Mouse (Mus musculus) stomach, postnatal 0 days (tissue): ENCODE data around the gene Smc4. TPM values are rescaled to one million over a fixed set of nuclear protein-coding genes. Genes with fewer than 3 reads are reported as not detected.

Experiments
- ATAC-seq: fragments of 200-750 bp; cut with Nextera tagmentation; 2 replicates; pipeline ENCODE4 v1.8.0; 2017; ENCODE audit not compliant: low FRiP score, low TSS enrichment
- DNase-seq: peaks from one replicate; pipeline ENCODE4 v3.0.0-alpha.2; 2016; ENCODE audit warnings: low spot score
- H3K27ac ChIP-seq: fragments of 300-500 bp; sonication (generic); replicated peaks from 2 replicates; pipeline ENCODE4 v1.5.1; 2014; ENCODE audit warnings: mild to moderate bottlenecking, control low read depth
- H3K27me3 ChIP-seq: fragments of 300-500 bp; sonication (generic); 2 replicates; pipeline ENCODE4 v1.6.1; 2014; ENCODE audit warnings: low read length; ENCODE audit not compliant: control insufficient read depth, insufficient read depth
- H3K36me3 ChIP-seq: fragments of 300-500 bp; sonication (generic); 2 replicates; pipeline ENCODE4 v1.6.1; 2014; ENCODE audit warnings: low read length, mixed read lengths; ENCODE audit not compliant: control insufficient read depth, insufficient read depth
- H3K4me1 ChIP-seq: fragments of 300-500 bp; sonication (generic); replicated peaks from 2 replicates; pipeline ENCODE4 v1.6.1; 2014; ENCODE audit warnings: antibody characterized with exemption; ENCODE audit not compliant: control insufficient read depth, insufficient read depth
- H3K4me2 ChIP-seq: fragments of 300-500 bp; sonication (generic); replicated peaks from 2 replicates; pipeline ENCODE4 v1.6.1; 2014; ENCODE audit warnings: low read depth, mild to moderate bottlenecking, control low read depth, moderate library complexity
- H3K4me3 ChIP-seq: fragments of 300-500 bp; sonication (generic); 2 replicates; pipeline ENCODE4 v1.5.1; 2014; ENCODE audit warnings: low read depth, low read length, control low read depth
- H3K9ac ChIP-seq: fragments of 300-500 bp; sonication (generic); 2 replicates; pipeline ENCODE4 v1.6.1; 2014; ENCODE audit warnings: mild to moderate bottlenecking, low read length, control low read depth, mixed read lengths
- H3K9me3 ChIP-seq: fragments of 300-500 bp; sonication (generic); 2 replicates; pipeline ENCODE4 v1.6.1; 2016; ENCODE audit warnings: low read length; ENCODE audit not compliant: control insufficient read depth
- CTCF ChIP-seq: IDR thresholded peaks from 2 replicates; pipeline ENCODE4 v1.5.1; 2016; ENCODE audit warnings: antibody characterized with exemption, low read depth, mild to moderate bottlenecking, moderate library complexity
- EP300 ChIP-seq: optimal IDR thresholded peaks from 2 replicates; pipeline ENCODE3; 2016; ENCODE audit warnings: antibody characterized with exemption
- WGBS: fragments of 180-500 bp; shearing (Covaris S2); extraction: QIAGEN DNeasy Blood & Tissue Kit; methylation state at CpG from one replicate; pipeline ENCODE4 v1.1.7; 2014; 5-methylcytosine and 5-hydroxymethylcytosine counted together
- polyA plus RNA-seq: library from polyadenylated mRNA; unstranded; fragments of >200 nt; fragmentation: Nextera tagmentation; extraction: Ambion mirVana; gene quantifications from 2 replicates; pipeline ENCODE4 v1.2.1, GENCODE M21; 2015

The Smc4 gene
- polyA plus RNA-seq, 1 experiment from 2014 or later = 56.4 TPM

DNA sequence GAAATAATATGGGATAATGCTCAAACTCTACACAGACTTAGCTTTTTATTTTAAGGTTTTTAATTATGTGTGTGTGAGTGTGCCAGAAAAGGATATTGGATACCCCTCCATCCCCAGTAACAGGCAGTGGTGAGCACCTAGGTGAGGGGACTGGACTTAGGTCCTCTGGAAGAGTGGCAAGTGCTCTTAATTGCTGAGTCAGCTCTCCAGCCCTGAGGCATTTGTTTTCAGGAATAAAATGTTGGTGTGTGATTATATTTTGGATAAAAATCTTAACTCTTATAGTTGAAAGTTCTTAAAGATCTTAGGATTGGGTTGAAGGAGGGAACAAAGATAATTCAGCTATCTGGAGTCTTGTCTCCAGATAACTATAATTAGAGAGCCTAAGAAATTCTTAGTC is 16.2 kb downstream of the Smc4 start:
- TF ChIP-seq EP300 = no peak
- no peak for TF ChIP-seq CTCF
- no peaks in the 10 kb centered on the region for H3K9me3 ChIP-seq
- H3K4me2 ChIP-seq = no peak overlapping the region
- no peak for ATAC-seq
- no peak overlapping the region for H3K9ac ChIP-seq
- DNase-seq = no peak
- peaks cover 14% of the 10 kb centered on the region; the same call in 1 of the 2 replicates for H3K36me3 ChIP-seq
- H3K27me3 ChIP-seq = no peaks in the 10 kb centered on the region
- no peak overlapping the region for H3K4me3 ChIP-seq
- H3K4me1 ChIP-seq = no peaks in the 10 kb centered on the region
- no peak overlapping the region for H3K27ac ChIP-seq

DNA sequence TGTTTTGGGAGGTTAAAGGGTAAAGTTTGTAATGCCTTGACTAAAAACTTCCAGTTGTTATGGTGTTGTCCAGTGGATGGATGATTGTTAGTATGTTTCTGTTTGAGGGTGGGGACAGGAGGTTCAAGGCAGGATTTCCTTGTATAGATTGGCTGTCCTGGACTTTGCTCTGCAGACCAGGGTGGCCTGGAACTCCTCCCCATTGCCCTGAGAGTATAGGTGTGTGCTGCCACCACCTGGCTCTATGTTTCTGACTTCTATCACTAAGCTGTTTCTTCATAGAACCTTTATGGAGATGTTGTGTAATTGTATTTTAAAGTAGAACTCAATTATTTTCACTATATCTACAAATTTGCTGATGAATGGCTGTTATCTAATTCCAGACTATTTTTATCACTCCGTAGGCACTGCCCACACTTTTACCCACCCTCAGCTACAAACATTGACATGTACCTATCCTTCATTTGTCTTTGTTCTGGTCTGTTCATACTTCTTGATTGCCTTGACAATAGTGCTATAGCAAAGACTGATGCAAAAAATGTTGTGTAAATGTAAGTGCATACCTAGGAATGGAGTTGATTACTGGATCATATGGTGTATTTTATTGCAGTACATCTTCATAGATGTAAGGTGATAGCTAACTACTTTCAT is 21.7 kb downstream of the Smc4 start:
- 81% methylated on average over 1 of the region's 1 CpGs for WGBS
- Histone ChIP-seq H3K4me2 (no peak overlapping the region), H3K9me3 (no peaks in the 10 kb centered on the region), H3K4me1 (no peaks in the 10 kb centered on the region), H3K9ac (no peak overlapping the region), H3K4me3 (no peak overlapping the region), H3K36me3 (peaks cover 9% of the 10 kb centered on the region), H3K27ac (no peak overlapping the region), H3K27me3 (no peaks in the 10 kb centered on the region)
- no peak for TF ChIP-seq EP300
- peak; percentile 64 for TF ChIP-seq CTCF
- DNase-seq = peak; percentile 76
- ATAC-seq = peak; percentile 96

DNA sequence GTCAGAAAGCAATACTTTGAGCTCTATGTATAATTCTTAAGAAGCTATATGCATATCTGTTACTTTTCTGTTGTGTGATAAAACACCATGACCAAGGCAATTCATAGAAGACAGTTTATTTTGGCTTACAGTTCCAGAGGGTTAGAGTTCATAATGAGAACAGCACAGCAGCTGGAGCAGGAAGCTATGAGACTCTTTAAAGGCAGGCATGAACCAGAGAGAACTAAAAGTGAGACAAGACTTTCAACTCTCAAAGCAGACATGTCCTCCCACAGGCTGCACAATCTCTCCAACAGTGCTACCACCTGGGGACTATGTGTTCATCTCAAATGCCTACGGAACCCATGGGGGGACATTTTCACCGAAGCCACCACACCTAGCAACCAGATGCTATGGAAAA is 35.6 kb downstream of the Smc4 start:
- no peak overlapping the region for H3K9ac ChIP-seq
- no peaks in the 10 kb centered on the region for H3K9me3 ChIP-seq
- H3K4me1 ChIP-seq = no peaks in the 10 kb centered on the region
- H3K27me3 ChIP-seq = no peaks in the 10 kb centered on the region
- no peak overlapping the region for H3K4me3 ChIP-seq
- ATAC-seq (no peak), DNase-seq (no peak)
- TF ChIP-seq CTCF (no peak), EP300 (no peak)
- no peak overlapping the region for H3K27ac ChIP-seq
- WGBS = 87% methylated on average over 2 of the region's 2 CpGs
- no peaks in the 10 kb centered on the region for H3K36me3 ChIP-seq
- no peak overlapping the region for H3K4me2 ChIP-seq

DNA sequence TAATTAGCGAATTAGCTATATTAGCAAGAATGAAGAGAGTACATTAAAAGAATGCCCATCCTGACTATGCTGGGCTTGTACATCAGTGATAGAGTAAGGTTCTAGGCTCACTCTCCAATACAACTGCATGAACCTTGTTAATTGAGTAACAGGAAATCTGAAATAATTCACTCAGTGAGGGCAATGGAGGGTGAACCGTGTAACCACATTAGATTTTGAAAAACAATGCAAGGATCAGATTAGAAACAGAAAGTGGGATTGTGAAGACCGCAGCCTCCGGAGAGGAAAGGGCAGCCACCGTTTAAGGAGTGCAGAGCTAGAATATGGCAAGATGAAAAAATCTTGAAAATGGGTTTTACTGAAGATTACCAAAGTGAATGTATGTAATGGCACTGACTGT is 36.8 kb downstream of the Smc4 start:
- no peaks in the 10 kb centered on the region for H3K27me3 ChIP-seq
- H3K4me1 ChIP-seq = no peaks in the 10 kb centered on the region
- 59% methylated on average over 5 of the region's 5 CpGs for WGBS
- H3K4me2 ChIP-seq = no peak overlapping the region; the same call in 1 of the 2 replicates
- H3K27ac ChIP-seq = no peak overlapping the region
- TF ChIP-seq CTCF (no peak), EP300 (no peak)
- ATAC-seq (no peak), DNase-seq (no peak)
- H3K9ac ChIP-seq = no peak overlapping the region
- H3K4me3 ChIP-seq = no peak overlapping the region
- no peaks in the 10 kb centered on the region for H3K36me3 ChIP-seq
- H3K9me3 ChIP-seq = no peaks in the 10 kb centered on the region

DNA sequence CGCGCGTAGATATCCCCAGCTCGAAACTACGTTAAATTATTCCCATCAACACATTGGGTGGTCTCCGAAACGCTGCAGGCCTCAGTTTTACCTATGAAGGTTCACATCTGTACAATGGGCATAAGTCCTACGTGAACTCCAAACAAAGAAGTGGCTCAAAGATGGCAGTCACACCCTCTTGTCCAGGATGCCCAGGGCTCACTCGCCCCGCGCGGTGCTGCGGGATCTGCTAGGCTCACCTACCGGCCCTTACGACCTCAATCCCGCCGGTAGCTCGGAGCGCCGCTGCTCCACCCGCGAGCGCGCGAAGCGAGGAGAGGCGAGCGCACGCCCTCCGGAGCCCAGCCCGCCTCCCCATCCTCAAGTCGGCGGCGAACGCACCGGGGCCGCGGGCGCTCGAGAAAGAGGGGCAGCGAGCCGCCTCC is 39.6 kb downstream of the Smc4 start:
- Histone ChIP-seq H3K27ac (peak overlapping the region; percentile 84), H3K9ac (peak overlapping the region; percentile 76), H3K4me2 (peak overlapping the region; percentile 81), H3K27me3 (no peaks in the 10 kb centered on the region), H3K9me3 (no peaks in the 10 kb centered on the region), H3K4me1 (no peaks in the 10 kb centered on the region), H3K4me3 (peak overlapping the region; percentile 83), H3K36me3 (no peaks in the 10 kb centered on the region)
- under 1% methylated on average over 38 of the region's 42 CpGs for WGBS
- no peak for DNase-seq
- no peak for TF ChIP-seq CTCF
- no peak for TF ChIP-seq EP300
- ATAC-seq = peak; percentile 72; the same call in 1 of the 2 replicates

DNA sequence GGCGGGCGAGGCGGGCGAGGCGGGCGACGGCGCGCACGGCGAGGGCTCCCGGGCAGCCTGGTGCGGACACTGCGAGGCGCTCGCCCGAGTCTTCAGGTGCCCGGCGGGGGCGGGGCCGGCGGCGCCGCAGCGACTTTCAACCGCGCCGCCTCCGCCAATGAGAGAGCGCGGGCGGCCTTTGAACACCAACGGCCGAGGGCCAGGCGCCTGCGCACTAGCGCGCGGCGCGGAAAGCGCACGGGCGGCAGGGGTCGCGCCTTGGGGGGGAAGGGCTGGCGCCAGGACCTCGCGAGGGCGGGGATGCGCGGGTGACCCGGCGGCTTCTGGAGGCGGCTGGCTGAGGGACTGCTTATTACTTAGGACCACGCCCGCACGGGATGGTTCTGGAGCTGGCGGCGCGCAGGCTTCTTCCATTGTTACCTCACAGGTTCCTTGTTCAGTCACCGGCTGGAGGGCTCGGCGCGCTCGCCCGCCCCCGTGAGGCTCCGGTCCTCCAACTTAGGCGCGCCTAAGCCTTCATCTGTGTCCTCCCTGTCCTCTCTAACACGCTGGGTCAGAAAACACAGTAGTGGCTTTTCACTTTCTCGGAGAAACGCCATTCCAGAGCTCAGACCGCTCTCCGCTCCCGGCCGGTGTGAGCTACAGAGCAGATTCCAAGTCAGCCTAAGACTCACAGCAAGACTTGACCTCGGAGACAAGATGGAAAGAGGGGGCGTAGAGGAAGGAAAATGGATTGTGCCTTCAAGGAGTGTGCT is 40.3 kb downstream of the Smc4 start, which contains the start of gene Trim59:
Trim59 (minus strand) TSS at position 111 of the 755 bp plus-strand sequence.
- Histone ChIP-seq H3K9ac (peak within 1 kb of the TSS; percentile 76), H3K4me3 (peak within 1 kb of the TSS; percentile 83), H3K4me2 (peak within 1 kb of the TSS; percentile 81), H3K36me3 (no peaks in the 10 kb centered on the region), H3K27ac (peak within 1 kb of the TSS; percentile 84), H3K4me1 (no peaks in the 10 kb centered on the region), H3K27me3 (no peaks in the 10 kb centered on the region), H3K9me3 (no peaks in the 10 kb centered on the region)
- ATAC-seq (peak; percentile 97), DNase-seq (peak; percentile 93)
- WGBS = under 1% methylated on average over 66 of the region's 80 CpGs
- no peak; the same call in none of the 2 replicates for TF ChIP-seq CTCF
- peak; percentile 36 for TF ChIP-seq EP300
